Mouse (Mus musculus) lung, embryonic 16.5 days (tissue): ENCODE results near the gene Foxp1. TPM values are rescaled to one million over a fixed set of nuclear protein-coding genes. Genes with fewer than 3 reads are reported as not detected.

Experiments used
- ATAC-seq: fragments of 200-750 bp; cut with Nextera tagmentation; 2 replicates; pipeline ENCODE4 v1.8.0; 2017; ENCODE audit warnings: low read depth, mild to moderate bottlenecking, moderate library complexity
- H3K27ac ChIP-seq: fragments of 300-500 bp; sonication (generic); 2 replicates; pipeline ENCODE4 v1.5.1; 2014; ENCODE audit warnings: mild to moderate bottlenecking, control low read depth, low read length
- H3K27me3 ChIP-seq: fragments of 300-500 bp; sonication (generic); 2 replicates; pipeline ENCODE4 v1.6.1; 2014; ENCODE audit warnings: low read depth, low read length, mixed read lengths; ENCODE audit not compliant: control insufficient read depth, insufficient read depth
- H3K36me3 ChIP-seq: fragments of 300-500 bp; sonication (generic); 2 replicates; pipeline ENCODE4 v1.6.1; 2014; ENCODE audit warnings: low read length; ENCODE audit not compliant: control insufficient read depth, insufficient read depth
- H3K4me1 ChIP-seq: fragments of 300-500 bp; sonication (generic); replicated peaks from 2 replicates; pipeline ENCODE4 v1.6.1; 2014; ENCODE audit warnings: low read length, mixed read lengths; ENCODE audit not compliant: control insufficient read depth, insufficient read depth
- H3K4me2 ChIP-seq: fragments of 300-500 bp; sonication (generic); 2 replicates; pipeline ENCODE4 v1.6.1; 2014; ENCODE audit warnings: low read depth, low read length, control low read depth
- H3K4me3 ChIP-seq: fragments of 300-500 bp; sonication (generic); 2 replicates; pipeline ENCODE4 v1.5.1; 2014; ENCODE audit warnings: mild to moderate bottlenecking, low read length, control low read depth
- H3K9ac ChIP-seq: fragments of 300-500 bp; sonication (generic); 2 replicates; pipeline ENCODE4 v1.6.1; 2014; ENCODE audit warnings: low read length, control low read depth
- H3K9me3 ChIP-seq: fragments of 300-500 bp; sonication (generic); 2 replicates; pipeline ENCODE4 v1.6.1; 2016; ENCODE audit warnings: low read length; ENCODE audit not compliant: control insufficient read depth
- WGBS: fragments of 180-500 bp; shearing (Covaris S2); extraction: QIAGEN DNeasy Blood & Tissue Kit; methylation state at CpG from one replicate; pipeline ENCODE4 v1.1.7; 2014; 5-methylcytosine and 5-hydroxymethylcytosine counted together
- polyA plus RNA-seq: library from polyadenylated mRNA; unstranded; fragments of >200 nt; fragmentation: Nextera tagmentation; extraction: Ambion mirVana; gene quantifications from 2 replicates; pipeline ENCODE4 v1.2.1, GENCODE M21; 2015

Gene Foxp1
- polyA plus RNA-seq = 104 and 116 TPM in 2 replicates

GRCm38 (mm10) chr6:99522359-99523108 lies at the start of gene Foxp1:
TSS of gene Foxp1 (minus strand) at chr6:99522721.
- Histone ChIP-seq H3K9me3 (peaks cover 5% of the 10 kb centered on the region), H3K27ac (peak within 1 kb of the TSS; percentile 99), H3K4me2 (peak within 1 kb of the TSS; percentile 86), H3K4me1 (peaks cover 11% of the 10 kb centered on the region), H3K36me3 (peaks cover 6% of the 10 kb centered on the region; the same call in 1 of the 2 replicates), H3K9ac (peak within 1 kb of the TSS; percentile 77), H3K4me3 (peak within 1 kb of the TSS; percentile 87), H3K27me3 (no peaks in the 10 kb centered on the region)
- WGBS = under 1% methylated on average over 71 of the region's 72 CpGs
- ATAC-seq = peak; percentile 34; the same call in 1 of the 2 replicates

DNA sequence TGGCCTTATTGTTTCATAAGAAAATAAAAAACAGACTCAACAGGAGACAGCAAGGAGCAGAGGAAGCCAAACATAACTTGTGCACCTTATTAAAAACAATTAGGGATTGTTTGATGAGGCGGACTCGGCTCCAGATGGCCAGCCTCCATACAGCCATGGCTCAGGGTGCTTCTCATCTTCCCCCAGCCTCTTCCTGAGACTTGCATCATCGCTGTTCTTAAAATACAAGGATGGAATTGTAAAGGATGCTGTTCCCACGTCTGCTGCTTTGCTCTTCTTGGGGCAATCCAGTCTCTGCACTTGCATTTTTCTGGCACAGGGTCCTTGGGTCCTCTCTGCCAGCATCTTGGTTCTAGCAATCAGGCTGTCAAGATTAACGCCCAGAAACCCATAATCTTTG lies 49.5 kb upstream of the Foxp1 start:
- no peaks in the 10 kb centered on the region for H3K27me3 ChIP-seq
- H3K4me3 ChIP-seq = no peak overlapping the region
- no peak overlapping the region for H3K9ac ChIP-seq
- H3K27ac ChIP-seq = no peak overlapping the region
- no peaks in the 10 kb centered on the region for H3K36me3 ChIP-seq
- no peaks in the 10 kb centered on the region for H3K9me3 ChIP-seq
- WGBS = 71% methylated on average over 5 of the region's 5 CpGs
- H3K4me2 ChIP-seq = no peak overlapping the region
- no peak for ATAC-seq
- peaks cover 4% of the 10 kb centered on the region for H3K4me1 ChIP-seq

DNA sequence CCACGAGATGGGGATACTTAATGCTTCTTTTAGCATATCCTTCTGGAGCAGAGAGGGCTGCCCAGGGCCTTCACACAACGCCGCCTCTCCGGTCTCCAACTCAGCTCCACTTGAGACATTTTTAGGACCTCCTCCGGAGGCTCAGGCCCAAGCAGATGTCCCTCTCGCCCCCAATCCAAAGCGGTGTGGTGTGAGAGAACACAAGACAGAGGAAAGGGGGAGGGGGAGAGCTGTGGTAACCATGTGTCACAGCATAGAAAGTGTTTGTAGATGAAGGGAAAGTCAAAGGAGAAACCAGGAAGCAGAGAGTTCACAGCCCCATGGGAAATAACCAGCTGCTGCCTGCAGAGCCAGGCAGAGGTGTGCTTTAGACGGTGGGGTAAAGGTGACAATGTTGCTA lies 44.4 kb upstream of the Foxp1 start:
- peak; percentile 38; the same call in 1 of the 2 replicates for ATAC-seq
- Histone ChIP-seq H3K9me3 (no peaks in the 10 kb centered on the region), H3K27ac (no peak overlapping the region), H3K4me3 (no peak overlapping the region), H3K9ac (no peak overlapping the region), H3K36me3 (no peaks in the 10 kb centered on the region), H3K4me1 (no peaks in the 10 kb centered on the region), H3K27me3 (no peaks in the 10 kb centered on the region), H3K4me2 (no peak overlapping the region)
- 36% methylated on average over 8 of the region's 8 CpGs for WGBS

- WGBS = 64% methylated on average over 3 of the region's 3 CpGs
- no peak overlapping the region for H3K4me3 ChIP-seq
- no peaks in the 10 kb centered on the region for H3K36me3 ChIP-seq
- H3K9ac ChIP-seq = no peak overlapping the region
- no peaks in the 10 kb centered on the region for H3K4me1 ChIP-seq
- H3K4me2 ChIP-seq = no peak overlapping the region
- no peak overlapping the region for H3K27ac ChIP-seq
- no peaks in the 10 kb centered on the region for H3K9me3 ChIP-seq
- ATAC-seq = no peak
- no peaks in the 10 kb centered on the region for H3K27me3 ChIP-seq
Observed at GRCm38 (mm10) chr6:99564766-99565165, 42.2 kb upstream of the Foxp1 start.

- Histone ChIP-seq H3K36me3 (no peaks in the 10 kb centered on the region), H3K4me1 (no peaks in the 10 kb centered on the region), H3K9ac (no peak overlapping the region), H3K4me3 (no peak overlapping the region), H3K9me3 (no peaks in the 10 kb centered on the region), H3K27ac (no peak overlapping the region), H3K27me3 (no peaks in the 10 kb centered on the region), H3K4me2 (no peak overlapping the region)
- 73% methylated on average over 5 of the region's 5 CpGs for WGBS
- no peak for ATAC-seq
Observed at GRCm38 (mm10) chr6:99556950-99557349, 34.4 kb upstream of the Foxp1 start.

- no peak overlapping the region for H3K4me3 ChIP-seq
- H3K27ac ChIP-seq = no peak overlapping the region
- no peaks in the 10 kb centered on the region for H3K36me3 ChIP-seq
- H3K4me1 ChIP-seq = no peaks in the 10 kb centered on the region
- WGBS = 70% methylated on average over 1 of the region's 1 CpGs
- peaks cover 2% of the 10 kb centered on the region; the same call in 1 of the 2 replicates for H3K9me3 ChIP-seq
- H3K9ac ChIP-seq = no peak overlapping the region
- no peaks in the 10 kb centered on the region for H3K27me3 ChIP-seq
- ATAC-seq = no peak
- H3K4me2 ChIP-seq = no peak overlapping the region
Observed at GRCm38 (mm10) chr6:99552816-99553215, 30.3 kb upstream of the Foxp1 start.

DNA sequence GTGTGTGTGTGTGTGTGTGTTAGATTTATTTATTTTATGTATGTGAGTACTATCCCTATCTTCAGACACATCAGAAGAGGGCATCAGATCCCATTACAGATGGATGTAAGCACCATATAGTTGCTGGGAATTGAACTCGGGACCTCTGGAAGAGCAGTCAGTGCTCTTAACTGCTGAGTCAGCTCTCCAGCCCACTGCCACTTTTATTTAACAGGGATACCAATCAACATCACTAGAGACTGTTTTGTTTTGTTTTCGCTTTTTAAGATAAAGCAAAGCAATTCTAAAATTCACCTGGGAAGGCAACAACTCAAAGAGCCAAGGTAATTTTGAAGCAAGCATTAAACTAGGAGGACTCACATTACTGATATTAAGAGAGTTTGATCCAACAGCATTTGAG lies 23.9 kb upstream of the Foxp1 start:
- Histone ChIP-seq H3K27ac (no peak overlapping the region), H3K4me3 (no peak overlapping the region), H3K36me3 (no peaks in the 10 kb centered on the region), H3K4me2 (no peak overlapping the region), H3K27me3 (no peaks in the 10 kb centered on the region), H3K9ac (no peak overlapping the region), H3K4me1 (no peaks in the 10 kb centered on the region), H3K9me3 (peaks cover 2% of the 10 kb centered on the region; the same call in 1 of the 2 replicates)
- 91% methylated on average over 2 of the region's 2 CpGs for WGBS
- no peak for ATAC-seq

DNA sequence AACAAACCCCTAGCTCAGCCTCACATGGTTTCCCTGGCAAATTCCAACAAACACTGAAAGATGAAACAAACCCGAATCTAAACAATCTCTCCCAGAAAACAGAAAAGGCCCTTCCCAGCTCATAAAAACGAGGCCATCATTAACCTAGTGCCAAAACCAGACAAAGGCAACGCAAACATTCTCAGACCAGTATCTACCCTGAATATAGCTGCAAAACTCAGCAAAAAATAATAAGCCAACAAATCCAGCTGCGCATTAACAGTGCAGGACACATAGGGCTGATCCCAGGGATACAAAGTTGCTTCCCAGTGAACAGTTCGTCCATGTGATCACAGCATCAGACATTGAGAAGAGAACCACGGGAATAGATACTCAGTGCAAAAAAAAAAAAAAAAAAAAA lies 22.9 kb upstream of the Foxp1 start:
- H3K4me1 ChIP-seq = 0 out of 2 replicates have a peak, but pooled peaks cover 3% of the 10 kb centered on the region
- no peak overlapping the region; the same call in 1 of the 2 replicates for H3K27ac ChIP-seq
- H3K9ac ChIP-seq = no peak overlapping the region
- H3K4me2 ChIP-seq = no peak overlapping the region
- peak; percentile 59; the same call in 1 of the 2 replicates for ATAC-seq
- H3K36me3 ChIP-seq = no peaks in the 10 kb centered on the region
- H3K27me3 ChIP-seq = no peaks in the 10 kb centered on the region
- no peak overlapping the region for H3K4me3 ChIP-seq
- peaks cover 2% of the 10 kb centered on the region; the same call in 1 of the 2 replicates for H3K9me3 ChIP-seq
- WGBS = 45% methylated on average over 6 of the region's 6 CpGs

- Histone ChIP-seq H3K4me2 (no peak overlapping the region), H3K4me1 (peaks cover 19% of the 10 kb centered on the region), H3K27ac (peak overlapping the region; percentile 34), H3K36me3 (no peaks in the 10 kb centered on the region), H3K9ac (no peak overlapping the region), H3K27me3 (no peaks in the 10 kb centered on the region), H3K4me3 (no peak overlapping the region), H3K9me3 (no peaks in the 10 kb centered on the region)
- ATAC-seq = no peak
- 14% methylated on average over 3 of the region's 3 CpGs for WGBS
Observed at GRCm38 (mm10) chr6:99541105-99541504, 18.6 kb upstream of the Foxp1 start.
